Mouse (Mus musculus): ENCODE results near the gene Adgrv1. TPM values are rescaled to one million over a fixed set of nuclear protein-coding genes. Genes with fewer than 3 reads are reported as not detected.

The Adgrv1 gene
- polyA plus RNA-seq, 1 experiment from 2014 or later: 14.7 TPM

GRCm38 (mm10) chr13:81570241-81570821 lies 62.6 kb downstream of the Adgrv1 start:
- WGBS: 20% methylated on average over 12 of the region's 12 CpGs
- Histone ChIP-seq H3K27me3 (replicated peaks; ENCODE audit: control insufficient read depth, insufficient read depth, low read length) (no peaks in the 10 kb centered on the region), H3K9me3 (replicated peaks; ENCODE audit: control insufficient read depth, low read length) (no peaks in the 10 kb centered on the region), H3K9ac (ENCODE audit: low read length) (peak overlapping the region; percentile 32; the same call in 1 of the 2 replicates), H3K27ac (ENCODE audit: low read depth, low read length) (peak overlapping the region; percentile 39; the same call in 1 of the 2 replicates), H3K36me3 (ENCODE audit: control insufficient read depth, insufficient read depth, low read length) (peaks cover 5% of the 10 kb centered on the region; the same call in 1 of the 2 replicates), H3K4me3 (ENCODE audit: low read depth, low read length) (peak overlapping the region; percentile 19), H3K4me1 (ENCODE audit: control insufficient read depth, insufficient read depth, low read length) (peaks cover 7% of the 10 kb centered on the region), H3K4me2 (ENCODE audit: low read length) (peak overlapping the region; percentile 48)
- ATAC-seq: peak; percentile 93
- peak; percentile 78 for DNase-seq (ENCODE audit: low spot score)

GRCm38 (mm10) chr13:81550024-81550423 lies 82.9 kb downstream of the Adgrv1 start:
- no peak overlapping the region for H3K4me3 ChIP-seq (ENCODE audit: low read depth, low read length)
- 74% methylated on average over 1 of the region's 1 CpGs for WGBS
- H3K27ac ChIP-seq (ENCODE audit: low read depth, low read length): no peak overlapping the region
- H3K4me2 ChIP-seq (ENCODE audit: low read length): no peak overlapping the region
- H3K36me3 ChIP-seq (ENCODE audit: control insufficient read depth, insufficient read depth, low read length): 0 out of 2 replicates have a peak, but pooled peaks cover 2% of the 10 kb centered on the region
- H3K4me1 ChIP-seq (ENCODE audit: control insufficient read depth, insufficient read depth, low read length): no peaks in the 10 kb centered on the region
- H3K9me3 ChIP-seq (replicated peaks; ENCODE audit: control insufficient read depth, low read length): no peaks in the 10 kb centered on the region
- H3K9ac ChIP-seq (ENCODE audit: low read length): no peak overlapping the region
- H3K27me3 ChIP-seq (replicated peaks; ENCODE audit: control insufficient read depth, insufficient read depth, low read length): no peaks in the 10 kb centered on the region
- ATAC-seq (no peak), DNase-seq (ENCODE audit: low spot score) (no peak)

- DNase-seq (ENCODE audit: low spot score): no peak
- 94% methylated on average over 2 of the region's 2 CpGs for WGBS
- Histone ChIP-seq H3K27me3 (replicated peaks; ENCODE audit: control insufficient read depth, insufficient read depth, low read length) (no peaks in the 10 kb centered on the region), H3K27ac (ENCODE audit: low read depth, low read length) (no peak overlapping the region), H3K9me3 (replicated peaks; ENCODE audit: control insufficient read depth, low read length) (no peaks in the 10 kb centered on the region), H3K4me1 (ENCODE audit: control insufficient read depth, insufficient read depth, low read length) (no peaks in the 10 kb centered on the region), H3K9ac (ENCODE audit: low read length) (no peak overlapping the region), H3K4me2 (ENCODE audit: low read length) (no peak overlapping the region), H3K4me3 (ENCODE audit: low read depth, low read length) (no peak overlapping the region), H3K36me3 (ENCODE audit: control insufficient read depth, insufficient read depth, low read length) (peaks cover 23% of the 10 kb centered on the region)
- ATAC-seq: no peak
Observed at GRCm38 (mm10) chr13:81534916-81535315, 98.0 kb downstream of the Adgrv1 start.

GRCm38 (mm10) chr13:81526687-81527086 lies 106.3 kb downstream of the Adgrv1 start:
- peaks cover 9% of the 10 kb centered on the region for H3K36me3 ChIP-seq (ENCODE audit: control insufficient read depth, insufficient read depth, low read length)
- ATAC-seq: peak; percentile 75
- H3K27me3 ChIP-seq (replicated peaks; ENCODE audit: control insufficient read depth, insufficient read depth, low read length): no peaks in the 10 kb centered on the region
- H3K27ac ChIP-seq (ENCODE audit: low read depth, low read length): no peak overlapping the region
- no peak overlapping the region for H3K9ac ChIP-seq (ENCODE audit: low read length)
- H3K4me2 ChIP-seq (ENCODE audit: low read length): no peak overlapping the region
- H3K4me3 ChIP-seq (ENCODE audit: low read depth, low read length): no peak overlapping the region
- no peaks in the 10 kb centered on the region for H3K4me1 ChIP-seq (ENCODE audit: control insufficient read depth, insufficient read depth, low read length)
- peak; percentile 36 for DNase-seq (ENCODE audit: low spot score)
- WGBS: 60% methylated on average over 4 of the region's 4 CpGs
- H3K9me3 ChIP-seq (replicated peaks; ENCODE audit: control insufficient read depth, low read length): no peaks in the 10 kb centered on the region

- 85% methylated on average over 7 of the region's 7 CpGs for WGBS
- ATAC-seq (no peak), DNase-seq (ENCODE audit: low spot score) (no peak)
- H3K36me3 ChIP-seq (ENCODE audit: control insufficient read depth, insufficient read depth, low read length): no peaks in the 10 kb centered on the region
- H3K4me2 ChIP-seq (ENCODE audit: low read length): no peak overlapping the region
- no peaks in the 10 kb centered on the region for H3K27me3 ChIP-seq (replicated peaks; ENCODE audit: control insufficient read depth, insufficient read depth, low read length)
- no peak overlapping the region for H3K9ac ChIP-seq (ENCODE audit: low read length)
- no peaks in the 10 kb centered on the region for H3K9me3 ChIP-seq (replicated peaks; ENCODE audit: control insufficient read depth, low read length)
- no peaks in the 10 kb centered on the region for H3K4me1 ChIP-seq (ENCODE audit: control insufficient read depth, insufficient read depth, low read length)
- no peak overlapping the region for H3K4me3 ChIP-seq (ENCODE audit: low read depth, low read length)
- H3K27ac ChIP-seq (ENCODE audit: low read depth, low read length): no peak overlapping the region
Observed at GRCm38 (mm10) chr13:81510142-81510541, 122.8 kb downstream of the Adgrv1 start.

- H3K27ac ChIP-seq (ENCODE audit: low read depth, low read length): no peak overlapping the region
- DNase-seq (ENCODE audit: low spot score) (no peak), ATAC-seq (no peak)
- peaks cover 12% of the 10 kb centered on the region for H3K36me3 ChIP-seq (ENCODE audit: control insufficient read depth, insufficient read depth, low read length)
- H3K4me1 ChIP-seq (ENCODE audit: control insufficient read depth, insufficient read depth, low read length): no peaks in the 10 kb centered on the region
- H3K9ac ChIP-seq (ENCODE audit: low read length): no peak overlapping the region
- no peaks in the 10 kb centered on the region for H3K9me3 ChIP-seq (replicated peaks; ENCODE audit: control insufficient read depth, low read length)
- 76% methylated on average over 3 of the region's 3 CpGs for WGBS
- no peaks in the 10 kb centered on the region for H3K27me3 ChIP-seq (replicated peaks; ENCODE audit: control insufficient read depth, insufficient read depth, low read length)
- no peak overlapping the region for H3K4me3 ChIP-seq (ENCODE audit: low read depth, low read length)
- H3K4me2 ChIP-seq (ENCODE audit: low read length): no peak overlapping the region
Observed at GRCm38 (mm10) chr13:81497035-81497434, 135.9 kb downstream of the Adgrv1 start.

- Histone ChIP-seq H3K4me1 (ENCODE audit: control insufficient read depth, insufficient read depth, low read length) (no peaks in the 10 kb centered on the region), H3K9ac (ENCODE audit: low read length) (no peak overlapping the region), H3K27me3 (replicated peaks; ENCODE audit: control insufficient read depth, insufficient read depth, low read length) (no peaks in the 10 kb centered on the region), H3K27ac (ENCODE audit: low read depth, low read length) (no peak overlapping the region), H3K9me3 (replicated peaks; ENCODE audit: control insufficient read depth, low read length) (no peaks in the 10 kb centered on the region), H3K4me3 (ENCODE audit: low read depth, low read length) (no peak overlapping the region), H3K36me3 (ENCODE audit: control insufficient read depth, insufficient read depth, low read length) (peaks cover 17% of the 10 kb centered on the region), H3K4me2 (ENCODE audit: low read length) (no peak overlapping the region)
- WGBS: 79% methylated on average over 7 of the region's 7 CpGs
- ATAC-seq (peak; percentile 62; the same call in 1 of the 2 replicates), DNase-seq (ENCODE audit: low spot score) (peak; percentile 46)
Observed at GRCm38 (mm10) chr13:81491971-81492370, 141.0 kb downstream of the Adgrv1 start.

GRCm38 (mm10) chr13:81486980-81487379 lies 146.0 kb downstream of the Adgrv1 start:
- Histone ChIP-seq H3K4me2 (ENCODE audit: low read length) (no peak overlapping the region), H3K27me3 (replicated peaks; ENCODE audit: control insufficient read depth, insufficient read depth, low read length) (no peaks in the 10 kb centered on the region), H3K36me3 (ENCODE audit: control insufficient read depth, insufficient read depth, low read length) (peaks cover 9% of the 10 kb centered on the region; the same call in 1 of the 2 replicates), H3K9me3 (replicated peaks; ENCODE audit: control insufficient read depth, low read length) (no peaks in the 10 kb centered on the region), H3K9ac (ENCODE audit: low read length) (no peak overlapping the region), H3K4me1 (ENCODE audit: control insufficient read depth, insufficient read depth, low read length) (no peaks in the 10 kb centered on the region), H3K4me3 (ENCODE audit: low read depth, low read length) (no peak overlapping the region), H3K27ac (ENCODE audit: low read depth, low read length) (no peak overlapping the region)
- no peak for DNase-seq (ENCODE audit: low spot score)
- no peak for ATAC-seq

GRCm38 (mm10) chr13:81473750-81474149 lies 159.2 kb downstream of the Adgrv1 start:
- H3K4me3 ChIP-seq (ENCODE audit: low read depth, low read length): no peak overlapping the region
- H3K9ac ChIP-seq (ENCODE audit: low read length): no peak overlapping the region
- ATAC-seq (no peak), DNase-seq (ENCODE audit: low spot score) (no peak)
- no peaks in the 10 kb centered on the region for H3K27me3 ChIP-seq (replicated peaks; ENCODE audit: control insufficient read depth, insufficient read depth, low read length)
- no peak overlapping the region for H3K4me2 ChIP-seq (ENCODE audit: low read length)
- H3K9me3 ChIP-seq (replicated peaks; ENCODE audit: control insufficient read depth, low read length): no peaks in the 10 kb centered on the region
- H3K36me3 ChIP-seq (ENCODE audit: control insufficient read depth, insufficient read depth, low read length): peaks cover 15% of the 10 kb centered on the region
- no peaks in the 10 kb centered on the region for H3K4me1 ChIP-seq (ENCODE audit: control insufficient read depth, insufficient read depth, low read length)
- H3K27ac ChIP-seq (ENCODE audit: low read depth, low read length): no peak overlapping the region

Data from forebrain, embryonic 14.5 days (tissue).